Mouse (Mus musculus) C2C12 (cell line): ENCODE measurements around the gene Bcam.

Experiments
- CEBPB ChIP-seq: IDR thresholded peaks from one replicate; pipeline ENCODE4 v1.6.1; 2011; ENCODE audit warnings: low read depth, mild to moderate bottlenecking, control low read depth, moderate library complexity
- CTCF ChIP-seq: IDR thresholded peaks from one replicate; pipeline ENCODE4 v1.5.1; 2011; ENCODE audit not compliant: control insufficient read depth, insufficient read depth, insufficient read length
- FOSL1 ChIP-seq: IDR thresholded peaks from one replicate; pipeline ENCODE4 v1.8.0; 2011; ENCODE audit warnings: mild to moderate bottlenecking, low read length; ENCODE audit not compliant: poor library complexity, insufficient read depth, severe bottlenecking
- MAX ChIP-seq: IDR thresholded peaks from one replicate; pipeline ENCODE4 v1.6.1; 2011; ENCODE audit warnings: mild to moderate bottlenecking, control low read depth
- MYOG ChIP-seq: IDR thresholded peaks from one replicate; pipeline ENCODE4 v1.6.1; 2011; ENCODE audit not compliant: control insufficient read depth, insufficient read length; ENCODE audit errors: extremely low read depth
- USF1 ChIP-seq: IDR thresholded peaks from one replicate; pipeline ENCODE4 v1.6.1; 2011; ENCODE audit warnings: low read depth, mild to moderate bottlenecking, control low read depth, moderate library complexity

DNA sequence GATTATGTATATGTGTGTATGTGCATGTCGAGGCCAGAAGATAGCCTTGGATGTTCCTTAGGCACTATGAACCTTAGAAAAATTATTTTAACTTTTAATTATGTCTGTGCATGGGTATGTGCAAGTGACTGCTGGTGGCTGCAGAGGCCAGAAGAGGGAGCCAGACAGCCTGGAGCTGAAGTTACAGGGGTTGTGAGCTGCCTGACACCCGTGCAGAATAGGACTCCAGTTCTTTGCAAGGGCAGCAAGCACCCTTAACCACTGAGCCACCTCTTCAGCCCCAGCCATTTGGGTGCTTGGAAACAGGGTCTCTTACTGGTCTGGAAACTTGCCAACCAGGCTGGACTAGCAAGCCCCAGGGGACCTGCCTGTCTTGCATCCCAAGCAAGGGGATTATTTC is 15.8 kb downstream of the Bcam start:
- TF ChIP-seq MYOG (no peak), CTCF (no peak), CEBPB (no peak), FOSL1 (no peak), USF1 (no peak), MAX (no peak)
